Mouse (Mus musculus) thymus, postnatal 14 days (tissue): Measurements from ENCODE around the gene Wdsub1.
A peak's percentile ranks its signal among the peaks of the same experiment; 100 is the strongest.
"Not testable (repeated sequence)": the region's sequence is repeated elsewhere in the genome, so short reads cannot be mapped to it uniquely, and the experiment has no call there.

Experiments
- DNase-seq: peaks from one replicate; pipeline ENCODE4 v3.0.0; 2021

Wdsub1 gene

GRCm38 (mm10) chr2:59881831-59882741, at the start of gene Wdsub1:
Wdsub1 (minus strand) TSS chr2:59882591.
- DNase-seq: peak; percentile 94

DNA sequence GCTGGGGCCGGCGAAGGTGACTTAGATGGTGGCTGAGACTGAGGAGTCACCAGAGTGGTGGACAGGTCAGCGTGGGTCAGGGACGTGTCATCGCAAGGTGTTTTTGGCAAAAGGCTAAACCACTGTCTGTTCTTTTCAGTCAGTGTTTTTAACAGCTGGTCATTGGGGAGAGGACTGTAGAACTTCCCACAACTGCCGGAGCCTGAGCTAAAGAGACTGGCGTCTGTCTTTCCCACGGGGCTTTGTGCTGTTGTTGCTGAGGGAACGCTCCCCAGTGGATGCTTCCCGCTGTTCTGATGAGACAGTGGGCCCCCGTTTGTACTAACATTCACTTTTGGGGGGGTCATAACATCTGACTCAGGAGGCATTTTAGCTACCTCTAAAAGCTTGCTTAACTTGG, 31.2 kb upstream of the Wdsub1 start:
- DNase-seq: no peak

- DNase-seq: no peak
These were observed 25.7 kb upstream of the Wdsub1 start for GRCm38 (mm10) chr2:59908048-59908447.

DNA sequence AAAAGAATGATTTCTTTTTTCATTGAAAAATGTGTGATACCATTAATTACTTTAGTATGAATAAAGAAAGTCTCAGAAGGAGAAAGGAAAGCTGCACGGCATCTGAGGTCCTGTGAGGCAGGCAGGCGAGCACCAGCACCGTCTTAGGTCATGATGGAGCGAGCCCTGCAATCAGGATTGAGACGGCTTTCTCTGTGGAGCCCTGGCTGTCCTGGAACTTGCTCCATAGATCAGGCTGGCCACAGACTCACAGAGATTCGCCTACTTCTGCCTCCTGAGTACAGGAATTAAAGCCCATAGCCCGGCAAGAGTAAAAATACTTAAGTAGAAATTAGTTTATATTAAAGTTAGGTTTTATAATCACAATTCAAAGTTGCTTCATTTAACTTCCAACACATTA, 21.6 kb upstream of the Wdsub1 start:
- no peak for DNase-seq

DNA sequence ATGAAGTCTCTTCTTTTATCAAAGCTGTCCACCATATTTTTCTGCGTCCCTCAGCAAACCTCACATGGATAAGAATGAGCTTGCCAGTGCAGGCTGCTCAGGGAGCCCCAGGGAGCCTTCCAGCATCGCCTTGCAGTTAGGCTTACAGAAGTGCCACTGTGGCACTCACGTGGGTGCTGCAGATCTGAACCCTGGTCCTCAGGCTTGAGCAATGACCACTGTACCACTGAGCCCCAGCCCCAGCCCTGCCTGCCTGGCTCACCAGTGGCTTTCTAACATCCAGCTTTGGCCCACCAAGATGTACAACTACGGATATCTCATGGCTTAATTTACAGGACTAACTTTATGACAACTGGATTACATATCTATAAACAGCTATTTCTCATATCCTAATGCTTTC, 16.3 kb upstream of the Wdsub1 start:
- no peak for DNase-seq

- DNase-seq: no peak
These were observed 15.7 kb upstream of the Wdsub1 start for GRCm38 (mm10) chr2:59898105-59898504.

DNA sequence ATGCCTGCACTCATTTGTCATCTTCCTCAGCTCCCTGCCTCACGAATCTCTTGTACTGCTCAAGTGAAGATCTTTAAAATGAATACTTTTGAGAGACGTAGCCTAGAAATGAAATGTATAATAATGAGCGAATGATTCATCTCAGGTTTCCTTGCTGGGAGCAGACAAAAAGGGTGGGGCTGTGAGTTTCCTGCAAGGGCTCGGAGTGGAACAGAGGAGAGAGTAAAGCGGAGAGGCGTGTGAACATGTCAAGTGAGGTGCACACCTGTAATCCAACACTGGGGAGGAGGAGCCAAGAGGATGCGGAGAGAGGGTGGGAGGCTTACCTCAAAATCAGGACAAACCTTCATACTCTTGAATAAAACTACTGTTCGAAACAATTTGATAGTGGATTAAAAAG, 14.4 kb upstream of the Wdsub1 start:
- DNase-seq: no peak

DNA sequence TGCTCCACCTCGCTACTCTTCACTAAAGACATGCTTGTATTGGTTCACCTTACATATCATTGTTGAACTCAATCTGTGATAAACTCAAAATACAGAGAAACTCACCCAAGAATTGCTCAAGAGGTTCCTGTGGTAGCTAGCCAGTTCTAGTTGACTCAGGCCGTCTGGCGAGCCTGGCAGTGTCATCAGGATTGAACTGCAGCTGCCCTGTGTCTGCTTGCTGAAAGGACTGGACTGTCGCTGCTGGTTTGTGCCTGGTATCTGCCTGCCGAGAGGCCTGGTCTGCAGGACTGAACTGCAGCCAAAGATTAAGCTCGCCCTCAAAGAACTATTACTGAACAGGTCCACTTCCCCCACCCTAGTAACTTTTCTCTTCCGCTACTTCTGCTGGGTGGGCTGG, 14.0 kb upstream of the Wdsub1 start:
- DNase-seq: no peak

- DNase-seq: no peak
These were observed 7.3 kb upstream of the Wdsub1 start for GRCm38 (mm10) chr2:59889699-59890098.

DNA sequence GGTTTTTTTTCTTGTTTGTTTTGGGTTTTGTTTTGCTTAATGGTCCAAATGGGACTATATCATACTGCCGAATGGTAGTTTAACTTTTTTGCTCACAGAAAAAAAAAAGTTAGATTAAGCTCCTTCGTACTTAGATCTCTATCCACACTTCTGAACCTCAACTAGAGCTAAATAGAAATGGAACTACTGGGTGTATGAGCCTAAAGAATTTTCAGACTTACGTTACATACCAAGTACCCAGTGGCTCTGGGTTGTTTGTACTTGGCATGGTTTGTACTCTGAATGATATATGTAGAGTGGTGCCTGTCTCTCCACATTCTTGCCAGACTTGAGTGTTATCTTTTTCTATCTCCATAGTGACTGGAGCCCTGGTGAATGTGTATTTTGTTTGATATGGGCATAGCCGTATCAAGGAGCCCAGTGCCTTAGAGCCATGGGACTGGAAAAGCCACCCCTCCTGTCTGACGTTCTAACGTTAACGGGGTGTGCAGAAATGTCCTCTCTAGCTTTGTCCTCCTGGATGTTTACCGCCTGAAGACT, 421 bp upstream of the Wdsub1 start:
- DNase-seq: no peak

GRCm38 (mm10) chr2:59881404-59881803, 987 bp downstream of the Wdsub1 start:
- no peak for DNase-seq

DNA sequence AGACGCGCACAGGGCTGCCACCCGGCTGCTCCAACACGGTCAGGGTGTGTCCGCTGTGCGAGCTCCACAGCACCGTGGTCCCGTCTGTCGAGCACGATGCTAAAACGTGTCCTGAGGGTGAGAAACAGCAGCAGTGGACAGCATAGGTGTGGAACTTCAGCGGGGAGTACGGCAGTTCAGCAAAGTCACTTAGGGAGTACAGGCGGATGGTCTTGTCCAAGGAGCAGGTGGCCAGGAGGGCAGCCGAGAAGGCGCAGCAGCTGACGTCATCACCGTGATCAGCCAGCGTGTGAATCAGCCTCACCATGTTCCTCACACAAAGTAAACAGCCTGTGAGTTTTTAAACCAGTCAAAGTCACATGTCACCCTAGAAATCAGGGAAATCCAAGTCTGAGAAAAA, 4.2 kb downstream of the Wdsub1 start:
- DNase-seq: no peak

DNA sequence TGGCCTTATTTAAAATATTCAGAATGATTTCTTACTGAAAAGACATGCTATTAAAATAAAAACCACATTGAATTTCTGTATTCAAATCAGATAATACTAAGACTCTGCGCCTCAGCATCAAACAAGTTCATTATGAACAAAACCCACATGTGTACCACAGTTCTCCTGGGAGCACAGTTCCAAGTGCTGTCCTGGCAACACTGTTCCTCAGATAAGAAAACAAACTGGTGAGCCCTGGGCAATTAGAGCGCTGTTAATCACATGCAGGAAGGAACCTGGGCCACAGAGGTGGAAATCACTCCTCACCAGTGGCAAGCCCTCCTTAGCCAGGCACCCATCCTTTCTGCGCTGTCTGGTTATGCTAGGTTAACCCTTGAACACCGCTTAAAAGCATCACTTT, 5.1 kb downstream of the Wdsub1 start:
- peak; percentile 14 for DNase-seq

- no peak for DNase-seq
These were observed 5.9 kb downstream of the Wdsub1 start for GRCm38 (mm10) chr2:59876482-59876881.

DNA sequence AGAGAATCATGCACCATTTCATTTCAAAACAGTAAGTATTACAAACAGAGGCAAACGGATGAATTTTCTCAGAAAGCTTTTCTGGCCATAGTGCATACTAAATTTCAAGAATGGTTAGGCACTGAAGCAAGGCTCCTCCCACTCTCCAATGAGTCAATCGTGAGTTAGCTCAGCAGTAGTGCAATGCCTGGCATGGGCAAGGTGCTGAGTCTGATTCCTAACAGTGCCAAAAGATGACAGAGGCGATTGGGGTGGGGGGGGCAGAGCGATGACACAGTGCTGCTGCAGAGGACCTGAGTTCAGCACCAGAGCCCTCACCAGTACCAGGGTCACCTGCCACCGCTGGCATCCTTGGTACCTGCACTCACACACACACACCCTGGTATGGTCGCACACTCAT, 11.9 kb downstream of the Wdsub1 start:
- DNase-seq: no peak

DNA sequence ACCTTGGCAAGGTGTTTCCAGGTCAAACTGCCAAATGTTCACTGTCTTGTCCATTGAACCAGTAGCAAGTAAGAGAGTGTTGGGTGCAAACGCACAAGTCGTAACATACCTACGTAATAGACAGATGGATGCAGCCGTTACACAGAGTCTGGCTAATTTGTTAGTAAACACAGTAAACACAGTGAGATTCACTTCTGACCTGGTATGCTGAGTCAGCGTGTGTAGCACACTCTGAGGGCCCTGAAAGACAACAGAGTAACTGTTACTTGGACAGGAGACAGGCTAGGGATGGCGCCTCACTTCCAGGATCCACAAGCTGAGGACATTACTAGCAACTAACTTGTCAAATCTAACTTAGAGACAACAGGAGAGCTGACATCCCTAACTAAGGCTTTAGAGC, 19.8 kb downstream of the Wdsub1 start:
- DNase-seq: no peak

DNA sequence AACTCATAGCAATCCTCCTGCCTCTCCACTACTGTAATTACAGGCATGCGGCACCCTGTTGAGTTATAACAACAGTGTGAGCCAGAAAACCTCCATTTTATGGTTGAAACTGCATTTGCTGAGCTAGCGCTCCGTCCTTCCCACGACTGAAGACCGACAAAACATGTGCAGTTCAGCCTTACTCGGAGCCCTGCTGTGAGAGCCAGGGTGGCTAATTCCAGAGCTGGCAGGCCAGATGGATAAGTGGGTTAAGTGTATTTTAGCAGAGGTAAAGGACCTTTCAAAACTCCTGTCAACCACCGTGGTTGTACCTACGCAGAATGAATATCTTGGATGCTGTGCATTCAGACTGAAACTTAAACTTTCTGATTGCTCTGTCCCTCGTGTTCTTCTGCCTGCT, 28.0 kb downstream of the Wdsub1 start:
- no peak for DNase-seq

GRCm38 (mm10) chr2:59853543-59853942, 28.8 kb downstream of the Wdsub1 start:
- no peak for DNase-seq

GRCm38 (mm10) chr2:59852916-59853315, 29.5 kb downstream of the Wdsub1 start:
- DNase-seq: no peak

DNA sequence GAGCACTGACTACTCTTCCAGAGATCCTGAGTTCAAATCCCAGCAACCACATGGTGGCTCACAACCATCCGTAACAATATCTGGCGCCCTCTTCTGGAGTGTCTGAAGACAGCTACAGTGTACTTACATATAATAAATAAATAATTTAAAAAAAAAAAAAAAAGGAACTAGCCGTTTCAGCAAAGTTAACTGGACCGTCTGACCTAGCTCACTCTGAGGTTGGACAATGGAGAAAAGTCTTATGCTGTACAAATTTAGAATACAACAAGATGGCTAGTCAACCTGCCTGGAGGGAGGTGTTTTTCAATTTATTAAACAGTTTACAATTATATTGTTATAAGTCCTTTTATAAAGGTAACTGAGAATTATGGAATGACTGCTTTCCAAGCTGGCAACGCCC, 30.5 kb downstream of the Wdsub1 start:
- DNase-seq: not testable (repeated sequence)

GRCm38 (mm10) chr2:59843848-59844247, 38.5 kb downstream of the Wdsub1 start:
- DNase-seq: no peak

DNA sequence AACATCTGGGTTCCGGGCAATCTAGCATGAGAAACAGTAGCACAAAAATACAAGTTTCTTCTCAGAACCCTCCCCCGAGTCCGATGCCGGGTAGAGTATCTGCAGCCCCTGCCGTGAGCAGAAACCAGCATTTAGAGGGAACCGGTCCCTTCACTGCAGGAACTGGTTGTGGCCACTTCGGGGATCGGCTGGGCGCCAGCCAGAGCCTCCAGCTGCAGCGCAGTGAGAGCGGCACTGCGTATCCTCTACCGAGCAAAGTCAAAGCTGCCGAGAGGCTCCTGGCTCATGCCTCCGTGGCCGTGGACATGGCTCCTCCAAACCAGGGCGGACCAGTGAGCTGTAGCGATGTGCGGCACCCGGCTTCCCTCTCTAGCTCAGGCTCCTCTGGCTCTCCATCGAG, 39.2 kb downstream of the Wdsub1 start:
- peak; percentile 35 for DNase-seq

DNA sequence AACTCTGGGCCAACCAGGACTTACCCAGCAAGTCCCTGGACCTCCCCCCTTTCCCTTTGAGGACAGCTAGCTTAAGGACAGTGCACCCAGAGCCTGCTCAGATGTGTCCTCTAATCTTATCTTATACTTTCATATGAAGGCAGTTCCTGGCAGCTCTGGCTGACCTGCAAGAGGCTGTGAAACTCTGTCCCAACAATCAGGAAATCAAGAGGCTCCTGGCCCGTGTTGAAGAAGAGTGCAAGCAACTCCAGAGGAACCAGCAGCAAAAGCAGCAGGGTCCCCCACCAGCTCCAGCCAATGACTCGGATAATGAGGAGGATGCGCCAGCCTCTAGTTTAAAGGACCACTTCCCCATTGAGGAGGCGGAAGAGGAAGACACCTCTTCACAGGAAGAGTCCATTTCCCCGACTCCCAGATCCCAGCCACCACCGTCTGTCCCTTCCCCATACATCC, 39.8 kb downstream of the Wdsub1 start:
- no peak for DNase-seq

DNA sequence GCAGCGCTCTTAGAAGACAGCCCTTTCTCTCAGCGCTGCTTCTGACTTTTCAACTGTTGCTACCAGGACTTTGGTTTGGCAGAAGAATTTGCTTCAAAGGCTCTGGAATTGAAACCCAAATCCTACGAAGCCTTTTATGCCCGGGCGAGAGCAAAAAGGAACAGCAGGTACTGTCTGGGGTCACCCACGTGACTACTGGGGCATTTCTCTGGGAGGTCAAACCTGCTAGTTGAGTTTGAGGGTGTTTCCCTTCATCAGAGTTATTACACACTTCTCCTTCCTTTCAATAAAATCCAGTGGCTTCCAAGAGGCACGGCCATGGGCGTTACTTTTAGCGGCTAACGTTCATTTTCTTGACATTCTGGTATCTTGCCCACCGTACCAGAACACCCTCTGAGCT, 40.4 kb downstream of the Wdsub1 start:
- no peak for DNase-seq
